Mouse (Mus musculus) embryo, embryonic 11 days (tissue): ENCODE data around the gene Gm42742.

Experiments
- DNase-seq: peaks from one replicate; pipeline ENCODE4 v3.0.0-alpha.2; 2015

Gm42742 gene

DNA sequence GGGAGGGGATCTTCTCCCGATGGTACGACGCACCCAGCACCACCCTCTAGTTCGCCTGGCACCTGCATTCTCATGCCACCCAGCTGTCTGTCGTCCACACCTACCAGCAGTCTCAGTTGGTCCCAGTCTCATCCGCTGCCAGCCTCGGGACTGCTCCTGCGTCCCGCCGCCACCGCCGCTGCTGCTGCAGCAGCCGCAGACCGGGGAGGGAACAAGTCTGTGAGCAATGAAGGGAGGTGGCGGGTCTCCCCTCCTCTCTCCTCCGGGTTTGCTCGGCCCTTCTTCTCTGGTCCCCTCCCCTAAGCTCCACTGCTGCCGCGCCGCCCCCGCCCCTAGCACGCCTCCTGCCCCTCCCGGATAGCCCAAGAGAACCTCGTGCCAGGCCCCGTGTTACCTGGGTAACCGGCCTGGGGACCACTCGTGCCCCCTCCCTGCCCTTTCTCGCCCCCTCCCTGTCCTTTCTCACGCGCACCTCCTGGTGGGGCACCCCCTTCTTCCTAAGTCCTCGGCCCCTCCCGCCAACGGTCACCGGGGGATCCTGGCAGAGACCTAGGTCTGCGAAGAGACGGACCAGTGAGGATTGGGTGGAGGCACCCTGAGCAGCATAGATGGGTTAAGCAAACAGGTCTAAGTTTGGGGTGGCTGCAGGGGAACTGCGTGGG, at the start of gene Gm42742, which contains the start of gene Prrt2:
Gene Gm42742, minus strand, starts transcription at position 197 of the 662 bp plus-strand sequence.
Gene Prrt2, minus strand, starts transcription at position 311 of the 662 bp plus-strand sequence.
- DNase-seq = peak; percentile 79

GRCm38 (mm10) chr7:127066317-127066716, 45.4 kb upstream of the Gm42742 start:
- no peak for DNase-seq

GRCm38 (mm10) chr7:127065538-127065937, 44.6 kb upstream of the Gm42742 start:
- DNase-seq = no peak

DNA sequence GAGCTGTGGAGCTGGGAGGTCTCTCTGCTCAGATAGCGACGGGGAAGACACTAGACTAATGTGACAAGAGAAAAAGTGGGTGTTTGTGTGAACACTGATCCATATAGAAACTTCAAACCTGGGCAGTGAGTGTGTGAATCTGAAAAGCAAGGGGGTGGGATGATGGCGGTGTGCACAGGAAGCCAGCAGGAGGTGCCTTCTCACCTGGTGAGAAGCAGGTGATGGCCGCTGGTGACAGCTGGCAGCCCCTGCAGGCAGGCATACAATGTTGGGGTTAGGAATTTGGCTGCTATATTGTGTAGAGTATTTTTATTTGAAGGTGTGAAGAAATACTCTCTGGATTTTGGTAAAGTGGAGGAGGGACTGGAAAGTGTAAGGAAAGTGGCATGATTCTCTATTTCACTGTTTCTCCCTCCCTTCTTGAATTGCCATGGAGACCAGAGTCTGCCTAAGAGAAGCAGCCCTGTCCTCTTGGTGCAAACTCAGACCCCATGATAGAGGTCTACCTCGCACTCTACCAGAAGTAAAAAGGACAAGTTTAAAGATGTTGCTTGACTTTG, 34.2 kb upstream of the Gm42742 start:
- DNase-seq = no peak

DNA sequence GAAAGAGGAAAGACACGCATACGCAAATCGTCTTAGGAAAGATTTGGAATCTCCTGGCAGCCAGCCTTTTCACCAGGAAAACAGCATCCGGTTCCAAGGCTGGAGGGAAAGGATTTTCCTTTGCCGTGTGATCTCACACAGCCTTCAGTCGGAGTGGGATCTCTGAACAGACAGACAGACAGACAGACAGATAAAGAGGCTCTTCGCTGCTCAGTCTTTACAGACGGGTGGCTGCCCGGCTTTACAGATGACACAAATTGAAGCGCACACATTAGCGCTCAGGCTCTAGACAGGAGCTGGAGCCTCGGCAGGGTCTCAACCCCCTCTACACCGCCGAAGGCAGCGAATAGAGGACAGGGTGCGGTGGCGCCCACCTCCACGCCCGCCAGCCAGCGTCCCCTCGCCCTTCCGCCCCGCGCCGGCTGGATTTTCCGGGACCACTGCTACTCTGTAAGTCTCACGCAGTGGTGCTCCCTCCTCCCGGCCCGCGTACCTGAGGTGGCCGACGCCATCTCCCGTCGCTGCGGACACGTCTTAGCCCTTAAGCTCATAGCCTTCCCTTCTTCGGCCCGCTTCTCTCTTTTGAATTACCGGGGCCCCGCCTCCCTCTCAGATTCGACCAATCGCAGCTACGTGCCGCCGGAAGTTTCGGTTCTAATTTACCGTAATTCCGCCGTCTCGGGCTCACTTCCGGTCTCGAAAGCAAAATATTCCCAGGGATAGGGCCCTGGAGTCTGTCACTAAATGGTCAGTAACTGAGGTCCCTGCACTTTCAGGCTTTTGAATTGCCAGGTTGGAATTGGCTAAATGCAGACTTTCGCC, 21.2 kb upstream of the Gm42742 start, which contains the start of gene Kif22:
Gene Kif22, minus strand, starts transcription at position 621 of the 822 bp plus-strand sequence.
- peak; percentile 95 for DNase-seq

GRCm38 (mm10) chr7:127031244-127031643, 10.3 kb upstream of the Gm42742 start:
- no peak for DNase-seq

DNA sequence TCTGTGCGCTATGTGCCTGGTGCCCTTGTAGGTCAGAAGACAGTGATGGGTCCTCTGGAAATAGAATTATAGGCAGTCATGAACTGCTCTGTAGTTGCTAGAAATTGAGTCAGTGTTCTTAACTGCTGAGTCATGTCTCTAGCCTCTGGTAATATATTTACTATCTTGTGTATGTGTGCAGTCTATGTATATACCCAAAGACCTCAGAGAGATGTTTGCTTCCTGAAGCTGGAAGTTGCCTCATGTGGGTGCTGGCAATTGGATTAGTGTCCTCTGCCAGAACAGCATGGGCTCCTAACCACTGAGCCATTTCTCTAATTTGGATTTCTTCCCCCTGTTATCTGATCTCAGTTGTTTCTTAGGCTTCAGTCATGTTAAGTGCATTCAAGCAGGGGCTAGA, 9.3 kb upstream of the Gm42742 start:
- no peak for DNase-seq

GRCm38 (mm10) chr7:127027885-127028284, 7.0 kb upstream of the Gm42742 start:
- no peak for DNase-seq

- DNase-seq = peak; percentile 99
Measured at GRCm38 (mm10) chr7:127026984-127027726, 6.3 kb upstream of the Gm42742 start, which contains the start of gene Maz. Gene Maz (minus strand): TSS chr7:127027037.

DNA sequence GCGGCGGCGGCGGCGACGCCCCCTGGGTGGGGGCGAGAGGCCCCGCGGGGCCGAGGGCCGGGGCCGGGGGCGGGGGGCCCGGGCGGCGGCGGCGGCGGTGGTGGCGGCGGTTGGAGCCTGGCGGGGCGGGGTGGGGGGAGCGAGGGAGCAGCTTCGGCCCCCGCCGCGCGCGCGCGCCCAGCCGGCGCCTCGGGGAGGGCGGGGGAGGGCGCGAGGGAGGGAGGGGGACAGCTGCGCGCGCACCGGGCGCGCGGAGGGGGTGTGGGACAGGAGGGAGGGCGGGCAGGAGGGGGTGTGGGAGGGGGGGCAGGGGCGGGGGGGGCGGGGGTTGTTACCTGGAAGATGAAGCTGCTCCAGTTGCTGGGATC, 5.7 kb upstream of the Gm42742 start:
- no peak for DNase-seq

- DNase-seq = peak; percentile 84
Measured at GRCm38 (mm10) chr7:127026161-127026600, 5.3 kb upstream of the Gm42742 start.

- DNase-seq = no peak
Measured at GRCm38 (mm10) chr7:127025556-127026160, 4.8 kb upstream of the Gm42742 start.

DNA sequence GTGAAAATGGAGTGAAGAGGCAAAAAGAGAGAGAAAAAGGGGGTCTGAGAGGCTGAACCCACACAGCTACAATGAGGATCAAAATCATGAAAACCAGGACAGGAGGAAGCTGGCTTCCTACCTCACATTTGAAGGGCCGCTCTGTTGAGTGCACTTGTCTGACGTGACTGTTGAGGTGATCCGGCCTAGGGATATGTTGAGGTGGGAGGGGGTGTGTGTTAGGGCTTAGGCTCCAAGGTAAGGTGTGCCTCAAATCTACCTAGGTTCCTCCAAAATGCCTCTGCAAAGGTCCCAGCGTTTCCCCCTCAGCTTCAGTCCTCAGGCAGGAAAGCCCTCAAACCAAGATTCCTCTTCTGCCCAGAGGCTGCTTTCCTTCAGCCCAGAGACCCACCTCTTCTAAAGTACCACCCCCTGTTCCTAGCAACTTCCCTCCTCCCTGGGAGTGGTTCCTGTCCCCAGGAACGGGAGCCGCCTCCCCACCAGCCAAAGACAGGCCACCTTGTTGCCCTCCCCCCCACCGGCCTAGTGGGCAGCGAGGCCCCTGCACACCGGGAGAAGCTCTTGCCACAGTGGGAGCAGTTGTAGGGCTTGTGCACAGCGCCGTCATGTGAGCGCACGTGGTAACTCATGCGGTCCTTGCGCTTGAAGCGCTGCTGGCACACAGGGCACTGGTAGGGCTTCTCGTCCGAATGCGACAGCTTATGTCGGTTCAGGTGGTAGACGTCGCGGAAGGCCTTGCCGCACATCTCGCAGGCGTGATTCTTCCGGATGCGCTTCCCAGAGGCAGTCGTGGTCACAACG, 4.1 kb upstream of the Gm42742 start:
- DNase-seq = peak; percentile 86

- DNase-seq = no peak
Measured at GRCm38 (mm10) chr7:127023896-127024690, 3.2 kb upstream of the Gm42742 start.

DNA sequence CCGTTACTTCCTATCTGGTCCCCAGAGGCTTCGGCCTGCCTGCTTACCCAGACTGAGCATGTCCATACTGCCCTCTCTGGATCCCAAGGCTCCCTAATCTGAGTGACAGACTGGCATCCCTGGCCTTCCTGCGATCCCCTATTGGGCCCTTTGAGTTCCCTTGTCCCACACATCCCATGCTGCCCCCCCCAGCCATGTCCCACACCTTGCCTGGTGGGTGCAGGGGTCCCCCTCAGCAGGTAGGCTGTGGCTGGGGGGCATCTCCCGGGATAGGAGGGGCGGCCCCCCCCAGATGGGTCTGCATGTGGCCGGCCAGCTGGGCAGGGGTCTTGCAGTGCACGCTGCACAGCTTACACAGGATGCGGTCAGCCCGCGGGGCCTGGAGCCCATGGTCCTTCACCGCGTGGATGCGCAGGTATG, 2.4 kb upstream of the Gm42742 start:
- no peak for DNase-seq

GRCm38 (mm10) chr7:127022528-127023271, 1.8 kb upstream of the Gm42742 start:
- no peak for DNase-seq

GRCm38 (mm10) chr7:127021563-127022527, 948 bp upstream of the Gm42742 start:
- DNase-seq = no peak

GRCm38 (mm10) chr7:127020491-127020890, 406 bp downstream of the Gm42742 start:
- DNase-seq = no peak

- DNase-seq = no peak
Measured at GRCm38 (mm10) chr7:127020031-127020430, 866 bp downstream of the Gm42742 start.
